Mouse (Mus musculus) c-Kit-positive CD71-negative TER-119-negative erythroid progenitor cells, embryonic 14.5 days (primary cell): ENCODE measurements around the gene Scaf1.

Experiments used
- DNase-seq: peaks from one replicate; pipeline ENCODE4 v3.0.0-alpha.2; 2013; ENCODE audit warnings: low read depth

Scaf1 gene

DNA sequence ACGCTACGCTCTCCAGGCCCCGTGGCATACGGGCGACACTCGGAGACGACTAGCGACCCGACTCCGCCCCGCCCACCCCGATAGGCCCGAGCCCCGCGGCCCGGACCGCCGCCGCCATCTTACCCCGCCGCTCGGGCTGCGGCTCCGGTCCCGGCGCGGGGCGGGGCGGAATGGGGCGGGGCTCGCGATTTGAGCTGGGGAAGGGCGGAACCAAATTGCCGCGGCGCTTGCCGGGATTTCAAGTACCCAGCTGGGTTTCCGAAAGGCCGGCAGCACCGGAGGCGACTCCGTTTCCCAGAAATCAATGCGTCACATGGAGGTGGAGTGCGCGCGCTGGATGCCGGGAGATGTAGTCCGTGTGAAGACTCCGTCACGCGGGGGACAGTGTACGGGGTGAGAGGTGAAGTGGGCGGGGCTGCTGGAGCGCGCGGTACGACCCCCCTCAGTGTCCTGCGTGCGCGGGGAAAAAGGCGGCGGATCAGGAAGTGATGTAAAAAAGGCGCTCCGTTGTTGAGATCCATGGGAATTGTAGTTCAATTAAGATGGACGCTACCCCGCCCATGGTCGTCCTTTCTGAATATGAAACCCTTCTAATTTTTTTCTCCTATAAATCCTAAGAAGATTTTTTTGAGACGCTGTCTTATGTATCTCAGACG, at the start of gene Scaf1:
Gene Scaf1 (minus strand): TSS at position 407 of the 656 bp plus-strand sequence.
- peak; percentile 97 for DNase-seq

DNA sequence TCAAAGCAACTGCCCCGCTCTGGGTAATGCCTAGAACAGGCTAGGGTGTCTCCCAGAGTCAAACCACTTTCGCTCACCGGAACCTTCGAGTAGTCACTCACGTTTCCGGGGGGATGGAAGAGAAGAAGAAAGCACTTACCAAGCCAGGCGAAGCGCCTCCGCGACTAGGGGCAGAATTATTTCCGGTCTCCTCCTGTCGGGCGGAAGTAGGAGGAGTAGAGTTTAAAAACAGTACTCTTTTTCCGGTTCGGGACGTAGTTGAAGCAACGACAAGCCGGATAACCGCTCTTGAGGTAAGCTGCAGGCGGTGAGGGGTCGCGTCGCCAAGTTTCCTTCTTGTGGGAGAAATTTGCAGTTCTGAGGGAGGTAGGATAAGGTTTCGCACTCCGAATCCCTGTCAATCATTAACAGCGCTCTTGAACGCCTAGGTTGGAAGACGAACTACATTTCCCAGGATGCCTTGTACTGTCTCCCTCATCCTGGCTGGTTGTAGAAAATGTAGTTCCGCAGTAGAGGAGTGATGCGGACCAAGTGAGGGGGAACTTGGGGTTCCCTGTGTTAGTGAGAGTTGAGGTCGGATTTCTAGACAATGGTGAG, 46.2 kb upstream of the Scaf1 start, which contains the start of the genes Nosip and Prrg2:
Gene Nosip (plus strand): TSS at position 191 of the 597 bp plus-strand sequence.
Gene Prrg2 (minus strand): TSS at position 439 of the 597 bp plus-strand sequence.
- peak; percentile 100 for DNase-seq

DNA sequence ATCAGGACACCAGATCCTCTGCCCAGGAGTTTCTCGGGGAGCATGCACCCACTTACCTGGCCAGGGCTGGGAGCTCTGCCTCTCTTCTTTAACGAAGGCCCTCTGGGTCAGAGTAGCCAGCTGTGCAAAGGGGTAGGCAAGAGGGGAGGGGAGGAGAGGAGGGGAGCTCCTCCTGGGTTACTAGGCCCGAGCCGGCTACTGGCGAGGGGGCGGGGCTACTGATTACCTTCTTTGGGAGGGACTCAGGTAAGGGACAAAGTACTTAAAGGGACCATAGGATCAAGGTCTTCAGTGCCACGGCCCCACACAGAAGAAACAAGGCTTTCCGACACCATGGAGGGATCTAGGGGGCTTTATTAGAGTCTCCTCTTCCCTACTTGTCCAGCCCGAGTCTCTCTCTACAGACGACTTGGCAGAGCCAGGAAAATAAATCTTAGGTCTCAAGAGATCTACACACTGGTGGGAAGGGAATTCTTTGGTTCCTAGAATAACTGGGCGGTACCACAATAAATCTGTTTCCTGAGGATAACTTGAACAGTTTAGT, 45.4 kb upstream of the Scaf1 start:
- DNase-seq, result no peak

DNA sequence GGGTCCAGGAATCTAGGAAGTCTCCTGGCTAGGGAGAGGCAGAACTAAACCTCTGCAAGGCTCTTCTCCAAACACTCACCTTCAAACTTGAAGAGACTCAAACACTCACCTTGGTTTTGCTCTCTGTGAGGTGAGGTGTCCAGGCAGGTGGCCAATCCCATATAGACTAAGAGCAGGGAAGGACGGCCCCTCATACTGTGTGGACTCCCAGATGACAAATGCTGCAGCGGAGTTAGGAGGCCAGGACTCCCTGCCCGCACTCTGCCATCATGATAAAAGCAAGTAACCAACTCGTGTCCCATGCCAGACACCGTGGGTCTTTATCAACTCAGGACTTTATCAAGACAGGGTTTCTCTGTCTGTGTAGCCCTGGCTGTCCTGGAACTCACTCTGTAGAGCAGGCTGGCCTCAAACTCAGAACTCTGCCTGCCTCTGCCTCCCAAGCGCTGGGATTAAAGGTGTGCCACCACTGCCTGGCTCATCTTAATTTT, 44.5 kb upstream of the Scaf1 start:
- DNase-seq, result no peak

DNA sequence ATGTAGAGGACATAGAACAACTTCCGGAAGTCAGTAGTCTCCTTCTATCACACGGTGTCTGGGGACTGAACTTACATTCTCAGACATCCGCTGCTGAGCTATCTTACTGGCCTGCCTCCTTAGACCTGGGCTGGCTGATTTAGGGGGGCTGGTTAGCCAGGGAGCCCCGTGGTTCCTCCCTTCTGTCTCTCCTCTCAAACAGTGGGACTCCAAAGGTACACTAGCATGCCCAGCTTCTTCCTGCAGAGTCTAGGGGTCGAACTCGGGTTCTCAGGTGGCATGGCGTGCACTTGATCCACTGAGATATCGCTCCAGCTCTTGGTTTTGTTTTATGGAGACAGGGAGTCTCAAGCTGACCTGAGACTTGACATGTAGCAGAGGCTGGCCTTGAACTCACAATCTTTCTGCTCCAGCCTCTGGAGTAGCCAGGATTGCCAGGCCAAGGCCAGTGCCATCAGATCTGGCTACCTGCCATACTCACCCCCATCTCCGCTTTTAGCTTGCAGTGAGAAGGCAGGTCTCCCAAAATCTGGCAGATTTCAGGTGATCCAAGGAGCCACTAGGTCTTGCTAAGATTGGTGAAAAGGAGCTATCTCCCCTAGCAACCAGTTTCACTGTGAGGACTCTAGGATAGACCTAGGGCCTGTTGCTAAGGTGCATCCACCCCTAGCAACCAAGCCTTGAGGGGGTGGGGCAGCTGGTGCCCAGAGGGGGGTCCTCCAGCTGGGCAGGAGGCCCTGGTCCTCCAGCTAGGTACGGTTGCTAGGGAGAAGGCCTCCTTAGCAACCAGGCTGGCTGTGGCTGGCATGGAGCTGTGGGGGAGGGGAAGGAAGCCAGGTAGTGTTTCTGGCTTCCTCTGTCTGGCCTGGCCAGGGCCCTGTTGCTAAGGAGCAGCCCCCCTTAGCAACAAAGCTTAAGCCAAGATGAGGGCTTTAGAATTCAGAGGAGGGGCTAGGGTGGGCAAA, 42.7 kb upstream of the Scaf1 start:
- no peak for DNase-seq

DNA sequence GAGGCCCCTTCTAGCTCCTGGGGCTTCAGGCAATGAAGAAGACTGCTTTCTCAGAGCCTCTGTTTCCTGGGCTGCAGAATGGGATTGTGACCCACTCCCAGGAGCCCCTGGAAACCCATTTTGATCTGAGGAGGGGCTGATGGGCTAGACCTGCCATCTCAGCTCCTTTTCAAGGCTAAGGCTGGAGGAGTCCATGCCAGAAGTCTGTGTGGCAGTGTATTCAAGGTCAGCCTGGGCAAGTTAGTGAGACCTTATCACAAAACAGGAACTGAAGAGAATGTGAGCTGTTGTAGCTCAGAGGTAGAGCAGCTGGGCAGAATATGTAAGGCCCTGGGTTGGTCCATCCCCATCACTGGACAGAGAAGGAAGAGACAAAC, 40.8 kb upstream of the Scaf1 start:
- DNase-seq, result no peak

DNA sequence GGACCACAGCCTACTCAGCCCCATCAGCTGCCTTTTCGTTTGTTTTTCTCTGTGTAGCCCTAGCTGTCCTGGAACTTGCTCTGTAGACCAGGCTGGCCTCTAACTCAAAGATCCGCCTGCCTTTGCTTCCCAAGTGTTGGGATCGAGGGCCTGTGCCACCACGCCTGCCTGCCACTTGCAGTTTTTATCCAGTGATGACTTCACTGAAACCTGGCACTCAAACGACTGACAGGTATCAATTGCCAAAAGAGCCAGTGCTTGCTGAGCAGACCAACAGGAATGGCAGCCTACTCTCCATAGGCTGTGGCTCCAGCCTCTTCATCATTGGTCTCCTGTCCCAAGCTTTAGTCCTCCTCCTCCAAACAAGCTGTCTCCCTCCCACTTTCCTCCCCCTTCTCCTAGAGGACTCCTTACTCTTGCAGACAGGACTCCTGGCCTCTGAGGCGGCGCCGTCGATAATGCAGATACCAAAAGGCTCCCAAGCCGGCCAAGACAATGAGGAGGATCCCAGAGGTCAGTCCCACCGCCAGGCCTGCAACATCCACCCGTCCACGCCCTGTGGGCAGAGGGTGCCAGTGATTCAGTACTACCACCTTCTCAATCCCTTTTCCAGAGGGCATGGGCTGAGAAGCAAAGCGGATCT, 40.3 kb upstream of the Scaf1 start:
- DNase-seq, result no peak

DNA sequence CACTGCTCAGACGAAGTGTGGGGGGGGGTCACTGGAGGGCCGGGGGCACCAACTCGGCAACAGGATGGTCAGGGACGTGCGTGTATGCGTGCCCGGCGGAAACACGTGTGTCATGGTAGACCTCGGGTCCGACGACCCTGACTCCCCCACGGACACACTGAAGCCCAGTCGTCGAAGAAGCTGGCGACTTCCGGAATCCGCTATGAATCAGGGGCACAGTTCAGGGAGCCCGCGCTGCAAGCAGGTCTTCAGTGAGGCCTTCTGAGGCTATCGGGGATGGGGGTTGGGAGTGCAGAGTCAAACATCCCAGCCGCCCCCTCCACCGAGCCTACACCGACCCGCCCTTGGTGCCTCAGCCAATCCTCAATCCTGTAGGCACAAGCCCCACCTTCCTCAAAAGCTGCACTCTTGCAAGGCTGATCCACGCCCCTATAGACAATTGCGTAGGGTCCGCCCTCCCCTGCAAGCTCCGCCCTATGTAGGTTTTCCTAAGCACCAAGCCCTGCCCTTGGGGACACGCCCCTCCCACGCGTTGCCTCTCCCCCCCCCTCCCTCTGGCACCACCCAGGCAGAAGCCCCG, 37.9 kb upstream of the Scaf1 start:
- peak; percentile 97 for DNase-seq

DNA sequence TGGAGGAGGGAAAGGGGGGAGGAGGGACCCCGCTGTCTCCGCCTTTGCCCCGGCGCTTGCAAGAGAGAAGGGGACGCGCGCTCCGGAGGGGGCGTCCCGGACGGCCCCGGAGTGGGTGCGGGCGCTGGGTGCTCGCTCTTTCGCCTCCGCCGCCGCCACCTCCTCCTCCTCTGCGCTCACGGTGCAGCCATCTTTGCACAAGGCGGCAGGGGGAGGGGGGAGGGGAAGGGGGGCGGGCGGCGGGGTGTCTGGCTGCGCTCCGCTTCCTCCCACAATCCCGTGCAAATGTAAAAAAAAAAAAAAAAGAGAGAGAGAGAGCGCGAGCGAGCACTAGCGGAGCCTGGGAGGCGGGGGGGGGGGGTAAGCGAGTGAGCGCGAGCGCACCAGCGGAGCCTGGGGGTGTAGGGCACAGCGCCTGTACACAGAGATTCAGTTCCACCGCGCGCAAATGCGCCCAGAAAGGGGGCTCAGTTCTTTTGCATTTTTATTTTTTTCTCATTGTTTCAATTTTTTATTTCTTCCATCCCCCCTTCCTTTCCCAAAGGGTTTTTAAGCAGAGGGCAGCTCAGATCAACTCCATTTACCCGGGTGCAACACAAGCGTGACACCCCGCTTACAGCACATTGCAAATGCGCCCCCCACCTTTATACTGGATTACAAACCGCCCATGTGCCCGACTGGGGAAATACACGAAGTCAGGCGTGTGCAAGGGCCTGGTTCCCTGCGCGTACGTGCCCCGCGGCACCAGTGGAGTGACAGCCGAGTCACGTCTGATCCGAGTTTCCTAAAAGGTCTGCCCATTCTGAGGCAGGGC, 37.2 kb upstream of the Scaf1 start:
- peak; percentile 55 for DNase-seq

DNA sequence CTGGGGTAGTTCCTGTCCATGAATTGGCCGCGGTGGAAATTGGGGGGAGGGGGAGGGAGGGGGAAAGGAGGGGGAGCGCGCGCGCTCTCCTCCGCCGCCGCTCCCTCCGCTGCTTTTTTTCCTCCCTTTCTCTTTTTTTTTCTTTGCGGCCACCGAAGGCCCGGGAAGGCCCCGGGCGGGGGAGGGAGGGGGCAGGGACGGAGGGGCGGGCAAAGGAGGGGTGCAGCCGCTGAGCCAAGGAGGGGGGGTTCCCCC, 36.6 kb upstream of the Scaf1 start, which contains the start of gene Prr12:
Gene Prr12 (minus strand): TSS at position 20 of the 255 bp plus-strand sequence.
- no peak for DNase-seq

DNA sequence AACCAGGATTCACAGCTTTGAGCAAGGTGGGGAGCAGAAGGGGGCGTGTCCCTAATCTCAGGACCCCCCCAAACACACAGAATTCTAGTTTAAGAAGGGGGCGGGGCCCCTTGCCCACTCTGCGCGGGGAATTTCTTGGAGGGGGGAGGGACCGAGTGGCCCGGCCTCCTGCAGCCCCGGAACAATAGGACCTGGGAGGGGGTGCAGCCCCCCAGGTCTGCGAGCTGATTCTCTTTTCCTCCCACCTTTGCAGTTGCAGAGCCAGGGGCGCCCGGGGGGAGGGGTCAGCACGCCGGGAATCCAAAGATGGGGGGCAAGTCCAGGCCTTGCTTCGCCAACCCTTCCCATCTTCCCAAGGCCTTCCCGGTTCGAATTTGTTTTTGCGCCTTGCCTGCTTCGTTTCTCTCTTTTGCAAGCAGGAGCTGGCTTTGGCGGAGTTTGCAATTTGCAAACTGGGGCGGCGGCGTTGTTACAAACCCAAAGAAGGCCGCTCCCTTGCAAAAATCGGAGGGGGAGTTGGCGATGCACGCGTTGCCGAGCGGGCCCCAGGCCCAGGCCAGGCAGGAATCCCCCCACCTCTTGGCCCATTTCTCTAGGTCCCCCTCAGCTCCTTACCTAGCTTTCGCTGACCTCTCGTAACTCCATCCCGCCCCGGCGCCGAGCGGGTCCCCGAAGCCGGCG, 36.2 kb upstream of the Scaf1 start:
- DNase-seq, result peak; percentile 26

DNA sequence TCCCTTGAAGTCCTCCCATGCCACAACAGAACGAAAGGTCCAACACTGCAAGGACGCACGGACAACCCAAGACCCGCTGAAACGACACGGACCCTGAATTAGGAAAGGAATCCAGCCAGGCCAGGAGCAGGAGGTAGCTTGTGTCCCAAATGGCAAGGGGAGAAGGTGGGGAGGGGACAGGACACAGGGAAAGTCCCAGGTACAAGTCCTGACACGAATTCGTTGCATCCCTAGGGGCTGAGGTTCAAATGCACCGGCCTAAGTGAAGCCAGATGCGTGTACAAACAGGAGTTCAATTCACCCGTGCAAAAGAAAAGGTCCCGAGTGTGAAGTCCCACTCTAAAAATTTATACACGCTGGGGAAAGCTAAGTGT, 35.4 kb upstream of the Scaf1 start:
- no peak for DNase-seq

DNA sequence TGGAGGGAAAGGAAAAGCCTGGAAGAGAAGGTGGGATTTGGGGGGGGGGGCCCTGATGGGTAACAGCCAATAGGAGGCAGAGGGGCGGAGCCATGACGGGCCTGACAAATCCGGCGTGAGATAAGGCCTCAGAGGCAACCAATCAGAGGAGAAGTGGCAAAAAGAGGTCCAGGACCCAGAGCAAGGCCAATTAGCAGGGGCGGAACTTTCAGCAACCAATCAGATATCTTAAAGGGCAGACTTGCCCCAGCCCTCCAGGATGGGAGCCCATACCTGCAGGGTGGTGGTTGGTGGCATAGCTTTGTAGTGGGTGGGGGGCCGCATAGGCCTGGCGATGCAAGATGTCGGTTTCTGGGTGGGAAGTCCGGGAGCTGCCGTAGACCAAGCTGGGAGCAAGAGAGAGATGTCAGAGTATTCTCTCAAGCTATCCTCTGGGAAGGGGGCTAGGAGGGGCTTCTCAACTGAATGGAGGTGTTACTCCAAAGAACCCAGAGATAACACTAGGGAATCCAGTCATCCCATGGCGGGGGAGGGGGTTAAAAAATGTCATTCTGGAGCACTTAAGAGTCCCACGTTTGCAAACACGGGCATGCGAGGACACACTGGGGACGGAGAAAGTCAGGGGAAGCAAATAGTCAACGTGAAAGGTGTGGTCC, 34.9 kb upstream of the Scaf1 start:
- peak; percentile 60 for DNase-seq

DNA sequence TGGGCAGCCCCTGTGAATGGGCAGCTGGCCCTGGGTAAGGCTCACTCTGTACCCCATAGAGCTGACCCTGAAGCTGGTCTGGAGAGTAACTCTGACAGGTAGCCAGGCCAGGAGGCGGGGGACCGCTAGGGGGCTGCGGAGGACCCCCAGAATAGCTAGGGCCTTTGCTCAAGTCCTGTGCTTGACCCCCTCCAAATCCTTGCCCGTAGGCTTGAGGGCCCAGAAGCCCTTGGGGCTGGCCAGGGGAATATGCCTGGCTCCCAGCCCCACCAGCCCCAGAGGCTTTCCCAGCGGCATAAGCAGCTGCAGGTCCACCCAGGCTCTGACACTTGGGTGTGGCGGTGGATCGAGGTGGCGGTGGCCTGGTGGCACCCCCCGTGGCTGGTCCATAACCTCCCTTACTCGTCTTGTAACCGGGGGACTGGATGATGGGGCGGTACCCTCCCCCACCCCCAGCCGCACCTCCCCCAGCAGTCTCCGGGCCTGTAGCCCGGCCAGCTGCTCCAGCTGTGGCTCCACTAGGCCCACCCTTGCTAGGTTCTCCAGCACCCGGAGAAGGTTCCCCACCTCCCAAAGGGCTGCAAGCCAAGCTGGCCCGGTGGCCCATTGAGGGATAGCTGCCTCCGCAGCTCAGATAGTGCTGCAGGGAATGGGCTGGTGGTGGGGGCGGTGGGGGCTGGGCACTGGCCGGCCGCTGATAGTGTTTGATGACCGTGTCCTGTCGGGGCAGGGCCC, 32.9 kb upstream of the Scaf1 start:
- DNase-seq, result no peak

DNA sequence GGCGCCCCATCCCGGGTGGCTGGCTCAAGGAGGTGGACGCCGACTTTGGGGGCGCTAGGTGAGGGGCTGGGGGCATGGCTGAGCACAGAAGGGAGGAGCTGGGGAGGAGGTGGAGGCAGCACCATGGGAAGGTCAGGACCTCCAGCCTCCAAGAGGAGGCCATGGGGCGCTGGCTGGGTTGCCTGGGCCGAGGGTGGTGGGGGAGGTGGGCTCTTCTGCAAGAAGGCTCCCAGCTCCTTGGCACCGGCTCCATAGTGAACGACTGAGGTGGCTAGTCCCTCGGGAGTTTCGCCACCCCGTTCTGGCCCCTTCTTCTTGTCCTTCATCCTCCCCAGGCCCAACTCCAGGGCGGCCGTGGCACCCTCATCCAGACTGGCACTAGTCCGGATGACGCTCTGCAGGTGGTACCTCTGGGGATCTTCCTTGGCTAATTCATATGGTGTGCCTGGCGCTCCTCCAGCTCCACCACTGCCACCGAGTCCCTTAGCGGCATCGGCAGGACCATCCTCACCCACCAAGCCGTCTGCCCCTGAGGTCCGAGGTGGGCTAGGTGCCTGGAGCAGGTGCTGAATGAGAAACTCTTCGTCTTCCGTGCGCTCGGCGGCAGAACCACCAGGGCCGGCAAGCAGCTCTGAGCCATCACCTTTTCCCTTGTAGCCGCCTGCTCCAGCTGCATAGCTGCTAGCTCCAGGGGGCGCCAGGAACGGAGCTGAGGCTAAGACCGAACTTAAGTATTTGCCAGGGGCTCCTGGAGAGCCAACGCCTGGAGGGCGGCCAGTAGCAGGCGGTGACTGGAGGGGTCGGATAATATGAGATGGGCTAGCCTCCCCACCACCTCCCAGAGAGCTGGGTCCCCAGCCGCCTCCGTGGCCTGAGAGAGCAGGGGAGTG, 32.1 kb upstream of the Scaf1 start:
- DNase-seq, result no peak

DNA sequence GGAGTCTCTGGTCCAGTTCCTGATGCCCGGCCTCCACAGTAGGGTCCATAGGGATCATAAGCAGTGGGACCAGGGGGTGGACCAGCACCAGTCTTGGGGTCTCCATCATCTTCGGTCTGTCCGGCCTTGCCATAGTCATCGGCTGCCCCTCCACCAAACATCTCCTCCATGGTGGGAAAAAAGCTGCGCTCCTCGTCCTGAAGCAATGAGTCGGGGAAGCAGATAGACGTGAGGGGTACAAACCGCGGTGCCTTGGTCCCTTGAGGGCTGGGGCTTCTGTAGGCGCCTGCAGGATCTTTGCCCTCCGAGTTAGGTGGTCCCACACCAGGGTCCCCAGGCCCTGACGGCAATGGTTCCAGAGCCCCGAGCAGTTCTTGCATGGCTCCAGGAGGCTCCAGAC, 31.3 kb upstream of the Scaf1 start:
- DNase-seq, result no peak

DNA sequence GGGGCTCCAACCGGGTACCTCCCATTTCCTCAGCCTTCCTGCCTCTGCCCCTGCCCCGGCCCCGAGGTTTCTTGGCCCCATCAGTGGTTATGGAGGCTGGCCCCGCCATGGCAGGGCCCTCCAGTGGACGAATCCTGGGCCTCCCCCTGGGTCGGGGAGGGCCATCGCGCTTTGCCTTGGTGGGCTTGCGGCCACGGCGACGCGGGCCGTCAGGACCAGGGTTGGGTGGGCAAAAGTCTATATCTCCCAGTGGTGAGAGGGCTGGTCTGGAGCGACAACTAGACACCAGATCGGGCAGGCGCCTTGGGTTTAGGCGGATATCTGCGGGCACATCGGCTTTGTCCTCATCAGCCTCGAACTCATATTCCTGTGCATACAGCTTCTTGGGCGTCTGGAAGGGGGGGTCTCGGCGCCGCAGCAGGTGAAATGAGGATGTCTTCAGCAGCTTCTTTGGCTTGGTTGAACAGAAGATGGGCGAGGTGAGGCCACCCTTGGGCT, 30.7 kb upstream of the Scaf1 start:
- DNase-seq, result no peak

DNA sequence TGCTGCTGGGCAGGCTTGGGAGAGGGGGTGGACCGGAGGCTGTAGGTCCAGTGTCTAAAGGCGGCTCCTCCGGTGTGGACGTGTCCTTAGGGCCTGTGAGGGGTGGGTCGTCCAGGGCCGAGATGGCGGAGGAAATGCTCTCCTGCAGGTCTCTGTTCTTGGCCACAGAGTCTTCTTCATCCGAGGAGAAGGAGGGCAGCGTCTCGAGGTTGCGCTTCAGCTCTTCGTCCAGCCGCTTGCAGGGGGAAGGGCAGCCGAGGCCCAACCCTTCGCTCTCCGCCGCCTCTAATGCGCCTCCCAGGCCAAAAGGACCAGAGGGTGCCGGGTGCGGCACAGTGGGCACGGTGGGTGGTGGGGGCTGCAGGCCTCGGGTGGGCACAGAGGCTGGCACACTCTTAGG, 29.6 kb upstream of the Scaf1 start:
- no peak for DNase-seq
